Mouse (Mus musculus) olfactory bulb, adult 2 months (tissue): ENCODE data around the gene Gpr34.

Experiments used
- CTCF ChIP-seq: fragments of 200-500 bp; IDR thresholded peaks from 2 replicates; pipeline ENCODE4 v1.5.1; 2012; ENCODE audit warnings: low read depth, mild to moderate bottlenecking, low read length, moderate library complexity; ENCODE audit not compliant: insufficient read depth
- POLR2A ChIP-seq: fragments of 200-500 bp; IDR thresholded peaks from 2 replicates; pipeline ENCODE4 v1.6.1; 2012; ENCODE audit warnings: mild to moderate bottlenecking, low read depth, low read length, moderate library complexity; ENCODE audit not compliant: insufficient read depth

DNA sequence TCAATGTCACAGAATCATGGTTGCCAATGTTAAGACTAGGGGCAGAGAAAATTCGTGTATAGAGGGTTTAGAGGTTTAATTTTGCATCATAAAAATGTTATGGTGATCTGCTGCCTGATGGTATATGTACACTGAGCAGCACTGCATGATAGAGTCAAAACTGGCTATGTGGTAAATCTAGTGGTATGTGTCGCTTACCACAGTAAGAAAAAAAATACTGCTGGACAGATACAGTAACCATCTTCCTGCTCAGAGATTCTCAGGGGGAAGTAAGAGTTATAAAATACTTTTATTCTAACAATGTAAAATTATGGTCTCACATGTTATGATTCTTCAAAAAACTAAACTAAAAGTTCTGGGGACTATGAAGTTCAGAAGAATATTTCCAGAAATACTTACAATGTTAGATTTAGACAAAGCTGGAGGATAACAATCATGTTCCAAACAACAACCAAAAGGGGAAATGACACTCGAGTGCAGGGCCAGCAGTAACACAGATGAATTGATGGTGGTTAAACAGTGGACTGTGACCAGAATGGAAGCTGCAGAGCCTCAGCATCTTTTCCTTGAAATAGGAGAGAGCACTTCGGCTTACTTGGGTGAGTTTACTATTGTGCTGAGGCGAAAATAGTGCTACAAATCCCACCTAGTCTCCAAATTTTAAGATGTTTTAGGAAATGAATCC lies at the start of gene Gpr34:
- TF ChIP-seq CTCF = no peak
- no peak for TF ChIP-seq POLR2A
